Mouse (Mus musculus) brain, embryonic 14.5 days (tissue): ENCODE data around the gene Slc4a5.

Experiments
- CTCF ChIP-seq: fragments of 200-500 bp; IDR thresholded peaks from 2 replicates; pipeline ENCODE4 v1.5.1; 2012; ENCODE audit warnings: inconsistent platforms, mild to moderate bottlenecking, moderate library complexity, borderline replicate concordance; ENCODE audit not compliant: insufficient read depth, insufficient read length; ENCODE audit errors: extremely low read depth
- POLR2A ChIP-seq: fragments of 200-500 bp; IDR thresholded peaks from 2 replicates; pipeline ENCODE4 v1.6.1; 2012; ENCODE audit warnings: mild to moderate bottlenecking, inconsistent platforms, borderline replicate concordance; ENCODE audit not compliant: poor library complexity, insufficient read depth, insufficient read length, severe bottlenecking; ENCODE audit errors: extremely low read depth

DNA sequence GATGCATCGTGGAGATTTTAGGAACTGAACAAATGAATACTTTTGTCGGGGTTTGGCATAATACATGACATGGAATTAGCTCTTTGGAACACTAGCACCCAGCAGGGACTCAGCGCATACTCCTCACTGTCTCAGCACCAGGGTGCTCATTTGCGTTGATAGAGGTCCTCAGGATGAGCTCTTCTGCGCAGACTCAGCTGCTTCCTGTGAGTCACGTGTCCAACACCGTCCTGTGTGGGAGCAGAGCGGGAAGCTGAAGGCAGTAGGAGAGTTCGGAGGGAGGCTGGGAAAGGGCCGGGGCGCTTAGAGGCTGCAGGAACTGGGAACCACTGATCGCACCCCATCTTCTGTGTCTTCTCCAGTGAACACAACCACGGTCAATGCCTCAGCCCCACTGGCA, 57.5 kb downstream of the Slc4a5 start:
- TF ChIP-seq POLR2A: no peak
- no peak for TF ChIP-seq CTCF
